Mouse (Mus musculus): ENCODE measurements at regions not wholly inside any gene's neighbourhood (a gene's known extent, or its start where the extent isn't known, plus 50 kb on each side); places are given as distances from the start of the nearest gene placed in this dataset.
"Not testable (repeated sequence)": the region's sequence is repeated elsewhere in the genome, so short reads cannot be mapped to it uniquely, and the experiment has no call there.

DNA sequence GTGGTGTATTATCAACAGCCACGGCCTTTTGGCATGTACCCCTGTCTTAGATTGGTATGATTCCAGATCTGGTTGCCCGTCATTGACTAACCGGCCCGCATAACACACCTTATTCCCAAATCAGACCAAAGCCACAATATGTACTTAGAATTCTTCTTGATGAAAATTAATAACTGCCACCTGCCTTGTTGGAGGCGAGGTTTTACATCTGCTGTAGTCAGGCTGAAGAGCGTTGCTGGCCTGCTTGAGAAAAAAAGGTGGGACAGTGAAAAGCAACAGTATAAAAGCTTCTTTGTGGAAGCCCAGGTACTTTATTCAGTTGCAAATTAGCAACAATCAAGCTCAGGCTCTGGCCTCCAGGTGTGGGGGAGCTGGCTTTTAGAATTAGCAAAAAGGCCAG, 223.6 kb upstream of the Car8 start:
- H3K4me1 ChIP-seq (replicated peaks); H3K27me3 ChIP-seq (ENCODE audit: insufficient read depth, poor library complexity, severe bottlenecking); H3K4me3 ChIP-seq; H3K36me3 ChIP-seq; DNase-seq (ENCODE audit: low spot score); H3K27ac ChIP-seq: not testable (repeated sequence)
- peaks cover 17% of the 10 kb centered on the region; the same call in 1 of the 2 replicates for H3K9me3 ChIP-seq
- WGBS, result 92% methylated on average over 6 of the region's 6 CpGs

DNA sequence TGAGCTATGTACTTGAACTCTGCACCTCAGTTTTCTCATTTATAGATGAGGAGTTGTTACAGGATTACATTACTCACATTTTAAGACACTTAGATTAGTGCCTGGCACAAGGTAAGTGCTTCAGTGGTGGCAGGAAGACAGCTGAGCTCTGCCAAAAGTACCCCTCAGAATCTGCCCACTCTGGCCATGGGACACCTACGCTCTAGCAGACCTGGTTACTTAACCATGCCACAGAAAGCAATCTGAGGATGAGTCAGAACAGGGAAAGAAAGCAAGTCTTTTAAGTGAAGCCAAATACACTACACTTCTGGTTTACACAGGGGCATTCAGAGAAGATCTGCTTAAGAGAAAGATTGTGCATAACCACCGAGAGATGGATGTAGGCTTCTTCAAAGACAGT, 215.5 kb upstream of the Car8 start:
- Histone ChIP-seq H3K4me3 (no peak overlapping the region), H3K27me3 (ENCODE audit: insufficient read depth, poor library complexity, severe bottlenecking) (no peaks in the 10 kb centered on the region), H3K36me3 (no peaks in the 10 kb centered on the region), H3K27ac (no peak overlapping the region), H3K9me3 (no peaks in the 10 kb centered on the region; the same call in 1 of the 2 replicates), H3K4me1 (replicated peaks) (no peaks in the 10 kb centered on the region)
- WGBS, result 85% methylated on average over 2 of the region's 2 CpGs
- DNase-seq (ENCODE audit: low spot score), result no peak

DNA sequence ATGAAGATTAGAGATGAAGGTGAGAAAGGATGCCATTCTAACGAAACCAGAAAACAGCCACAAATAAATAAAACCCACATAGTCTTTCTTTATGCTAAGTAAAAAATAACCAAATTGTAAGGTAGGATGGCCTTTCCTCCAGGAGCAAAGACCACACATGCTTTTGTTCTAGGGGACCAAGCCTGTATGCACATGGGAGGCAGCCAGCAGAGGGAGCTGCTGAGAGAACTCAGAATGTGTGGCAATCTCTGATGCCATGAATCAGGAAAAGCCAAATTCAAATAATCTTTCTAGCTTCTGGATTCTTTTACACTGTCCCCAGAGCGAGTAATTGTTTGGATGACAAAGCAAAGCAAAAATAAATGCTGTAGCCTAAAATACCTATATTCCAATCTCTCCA, 193.6 kb upstream of the Car8 start:
- WGBS, result 51% methylated on average over 2 of the region's 2 CpGs
- H3K9me3 ChIP-seq, result no peaks in the 10 kb centered on the region; the same call in 1 of the 2 replicates
- H3K27me3 ChIP-seq (ENCODE audit: insufficient read depth, poor library complexity, severe bottlenecking), result no peaks in the 10 kb centered on the region
- H3K4me1 ChIP-seq (replicated peaks), result peaks cover 15% of the 10 kb centered on the region
- H3K27ac ChIP-seq, result no peak overlapping the region
- DNase-seq (ENCODE audit: low spot score), result peak; percentile 54
- no peak overlapping the region for H3K4me3 ChIP-seq
- H3K36me3 ChIP-seq, result no peaks in the 10 kb centered on the region

DNA sequence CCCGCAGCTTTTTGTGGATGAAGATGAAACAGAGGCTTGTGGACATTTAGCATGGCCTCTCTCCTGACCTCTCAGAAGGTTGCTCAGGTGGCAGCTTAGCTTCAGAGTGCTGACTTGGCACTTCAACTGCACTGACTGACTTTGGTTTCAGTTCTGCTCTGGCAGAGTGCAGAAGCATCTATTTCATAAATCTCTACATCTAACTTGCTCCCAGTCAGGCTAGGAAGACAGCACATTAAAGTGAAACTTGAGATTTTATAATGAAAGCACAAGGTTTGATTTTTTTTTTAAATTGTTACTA, 192.1 kb upstream of the Car8 start:
- H3K9me3 ChIP-seq, result no peaks in the 10 kb centered on the region; the same call in 1 of the 2 replicates
- WGBS, result 20% methylated on average over 1 of the region's 1 CpGs

DNA sequence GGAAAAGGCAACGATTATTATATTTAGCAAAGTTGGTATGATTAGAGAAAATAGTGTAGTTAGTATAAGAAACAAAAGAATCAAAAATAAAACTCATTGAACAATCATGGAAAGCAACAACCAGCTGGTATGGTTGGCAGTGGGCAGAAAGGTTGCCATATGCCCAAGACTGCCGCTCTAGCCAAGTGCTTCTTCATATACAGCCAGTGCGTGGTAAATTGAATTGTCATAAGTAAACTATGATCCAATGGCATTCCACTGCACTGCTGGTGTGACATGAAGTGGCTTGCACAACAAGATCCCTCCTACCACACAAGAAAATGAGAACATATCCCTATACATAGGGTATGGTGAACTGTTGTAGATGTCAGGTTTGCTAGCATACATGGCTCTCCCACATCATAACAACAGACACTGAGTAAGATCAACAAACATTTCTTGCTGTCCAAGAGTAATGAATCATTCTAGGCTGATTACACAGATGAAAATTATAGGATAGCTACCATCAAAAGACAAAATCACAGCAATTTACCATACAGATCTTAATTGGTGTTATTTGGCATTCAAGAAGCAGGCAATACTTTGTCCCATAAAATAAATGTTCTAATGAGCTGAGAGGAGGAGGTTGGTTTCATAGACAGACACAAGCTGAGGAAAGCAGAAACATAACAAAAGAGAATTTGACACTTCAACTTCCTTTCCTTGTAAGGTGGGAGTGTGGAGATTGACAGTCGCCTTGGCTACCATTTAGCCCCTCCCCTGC, 191.6 kb upstream of the Car8 start:
- Histone ChIP-seq H3K9me3 (no peaks in the 10 kb centered on the region; the same call in 1 of the 2 replicates), H3K4me1 (replicated peaks) (peaks cover 15% of the 10 kb centered on the region), H3K27me3 (ENCODE audit: insufficient read depth, poor library complexity, severe bottlenecking) (no peaks in the 10 kb centered on the region), H3K4me3 (no peak overlapping the region), H3K27ac (no peak overlapping the region), H3K36me3 (no peaks in the 10 kb centered on the region)
- 83% methylated on average over 4 of the region's 4 CpGs for WGBS
- no peak for DNase-seq (ENCODE audit: low spot score)

More for the DNA sequence above, 192.1 kb upstream of the Car8 start:
- DNase-seq (ENCODE audit: low spot score), result no peak
- no peaks in the 10 kb centered on the region for H3K36me3 ChIP-seq
- H3K27ac ChIP-seq, result no peak overlapping the region
- H3K4me3 ChIP-seq, result no peak overlapping the region
- no peaks in the 10 kb centered on the region for H3K27me3 ChIP-seq (ENCODE audit: insufficient read depth, poor library complexity, severe bottlenecking)
- H3K4me1 ChIP-seq (replicated peaks), result peaks cover 15% of the 10 kb centered on the region

DNA sequence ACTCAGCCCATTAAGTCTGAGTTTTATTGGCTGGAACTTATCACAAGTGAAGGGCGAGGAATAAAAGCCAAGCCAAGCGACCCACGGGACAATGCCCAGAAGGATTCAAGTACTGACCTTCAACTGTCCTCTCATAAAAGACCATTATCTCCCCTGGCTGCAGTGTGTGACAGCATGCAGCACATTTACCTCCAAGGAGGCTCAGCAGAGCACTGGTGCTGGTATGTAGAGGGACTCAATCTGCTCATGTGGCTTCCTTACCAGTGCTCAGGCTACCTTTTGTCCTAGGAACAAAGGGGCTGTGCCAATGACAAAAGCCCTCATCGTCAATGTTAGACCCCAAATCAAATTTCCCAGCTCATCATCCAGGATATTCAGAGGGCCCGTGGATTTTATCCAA, 190.9 kb upstream of the Car8 start:
- H3K27me3 ChIP-seq (ENCODE audit: insufficient read depth, poor library complexity, severe bottlenecking), result no peaks in the 10 kb centered on the region
- 46% methylated on average over 5 of the region's 5 CpGs for WGBS
- no peak overlapping the region for H3K4me3 ChIP-seq
- H3K27ac ChIP-seq, result no peak overlapping the region
- no peaks in the 10 kb centered on the region for H3K36me3 ChIP-seq
- H3K9me3 ChIP-seq, result no peaks in the 10 kb centered on the region; the same call in 1 of the 2 replicates
- peaks cover 15% of the 10 kb centered on the region for H3K4me1 ChIP-seq (replicated peaks)
- no peak for DNase-seq (ENCODE audit: low spot score)

DNA sequence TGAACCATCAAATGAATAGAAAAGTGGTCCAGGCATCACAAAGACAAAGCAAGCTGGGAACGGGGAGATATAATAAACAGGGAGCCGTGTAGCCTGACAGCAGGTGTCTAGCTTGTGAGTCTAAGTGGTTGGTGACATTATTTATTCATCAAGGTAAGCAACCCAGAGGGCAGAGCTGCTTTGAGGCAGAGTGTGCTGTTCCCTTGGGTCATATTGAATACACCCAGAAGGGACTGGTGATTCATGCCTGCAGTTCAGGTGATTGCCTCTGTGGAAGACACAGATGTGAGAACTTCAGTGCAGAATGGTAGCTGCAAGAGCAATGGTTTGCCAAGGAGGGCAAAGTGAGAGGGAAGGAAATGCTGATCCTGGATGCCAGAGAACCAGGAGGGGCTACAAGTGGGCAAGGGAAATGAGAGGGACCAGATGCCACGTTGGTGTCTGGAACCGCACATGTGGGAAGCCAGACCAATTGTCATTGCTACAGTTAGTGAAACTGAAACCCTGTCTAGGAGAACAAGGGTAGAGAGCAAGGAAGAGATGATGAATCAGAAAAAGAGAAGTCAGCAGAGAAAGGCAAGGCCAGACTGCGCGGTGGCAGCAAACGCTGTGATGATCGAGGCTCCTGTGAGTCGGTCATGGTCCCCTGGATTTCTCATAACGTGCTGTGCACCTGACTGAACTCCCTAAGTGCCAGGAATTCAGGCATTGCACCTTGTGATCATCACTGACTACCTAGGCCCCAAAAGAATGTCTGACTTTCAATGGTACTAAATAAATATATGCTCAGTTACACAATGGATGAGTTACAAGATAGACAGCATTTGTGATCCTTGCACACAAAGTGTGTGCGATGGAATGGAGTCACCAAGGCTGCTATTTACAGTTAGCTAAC, 190.0 kb upstream of the Car8 start:
- no peak overlapping the region for H3K27ac ChIP-seq
- no peaks in the 10 kb centered on the region for H3K36me3 ChIP-seq
- H3K4me1 ChIP-seq (replicated peaks), result peaks cover 15% of the 10 kb centered on the region
- no peaks in the 10 kb centered on the region for H3K27me3 ChIP-seq (ENCODE audit: insufficient read depth, poor library complexity, severe bottlenecking)
- H3K4me3 ChIP-seq, result no peak overlapping the region
- 88% methylated on average over 11 of the region's 11 CpGs for whole genome bisulfite sequencing
- H3K9me3 ChIP-seq, result no peaks in the 10 kb centered on the region
- DNase-seq (ENCODE audit: low spot score), result no peak

DNA sequence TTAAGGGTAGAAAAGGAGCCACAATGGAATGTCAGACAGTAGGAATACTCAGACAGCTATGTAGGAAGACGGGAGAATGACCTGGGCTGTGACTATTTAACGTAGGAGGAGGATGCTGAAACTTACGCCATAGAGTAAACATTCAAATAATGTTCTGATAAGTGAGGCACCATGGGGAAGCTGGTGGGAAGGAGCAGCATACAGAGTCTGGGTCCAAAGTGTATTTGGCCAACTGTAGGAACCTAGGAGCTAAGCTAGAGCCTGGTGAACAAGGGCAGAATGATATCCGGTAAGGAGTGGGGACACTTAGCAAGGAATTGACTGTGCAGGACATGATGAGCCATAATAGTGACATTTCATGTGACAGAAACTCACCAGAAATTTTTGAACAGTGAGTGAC, 189.0 kb upstream of the Car8 start:
- Histone ChIP-seq H3K9me3 (no peaks in the 10 kb centered on the region), H3K27ac (no peak overlapping the region), H3K4me1 (replicated peaks) (peaks cover 15% of the 10 kb centered on the region), H3K27me3 (ENCODE audit: insufficient read depth, poor library complexity, severe bottlenecking) (no peaks in the 10 kb centered on the region), H3K36me3 (no peaks in the 10 kb centered on the region), H3K4me3 (no peak overlapping the region)
- DNase-seq (ENCODE audit: low spot score), result no peak
- 86% methylated on average over 4 of the region's 4 CpGs for WGBS

DNA sequence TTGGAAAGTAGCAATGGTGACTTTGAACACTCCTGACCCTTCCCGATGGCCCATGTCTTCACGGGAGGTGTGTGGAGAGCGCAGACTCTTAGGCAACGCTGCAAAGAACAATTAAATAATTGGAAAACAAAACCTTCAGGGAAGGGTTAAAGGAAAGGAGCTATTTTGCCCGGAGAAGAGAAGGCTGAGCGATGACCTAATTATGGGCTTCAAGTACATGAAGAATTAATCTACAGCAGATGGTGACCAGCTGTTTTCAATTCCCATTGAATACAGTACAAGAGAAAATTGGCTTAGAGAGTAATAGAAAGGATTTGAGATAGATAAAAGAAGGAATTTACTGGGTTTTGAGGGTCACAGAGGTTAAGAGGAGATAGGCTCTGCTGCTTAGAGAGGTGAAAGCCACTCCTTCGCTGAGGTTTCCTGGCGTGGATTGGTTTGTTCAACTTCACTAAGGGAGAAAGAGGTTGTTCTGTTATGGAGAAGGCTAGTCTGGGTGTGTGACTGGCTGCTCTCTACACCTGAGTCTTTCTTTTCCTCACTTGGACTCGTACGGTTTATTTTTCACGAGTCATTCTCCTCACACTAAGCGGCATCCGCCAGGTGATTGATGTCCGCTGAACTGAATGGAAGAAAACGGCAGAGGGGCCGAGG, 184.7 kb upstream of the Car8 start:
- no peak overlapping the region for H3K27ac ChIP-seq
- H3K4me1 ChIP-seq (replicated peaks), result peaks cover 5% of the 10 kb centered on the region
- no peaks in the 10 kb centered on the region for H3K9me3 ChIP-seq
- no peak for DNase-seq (ENCODE audit: low spot score)
- WGBS, result 76% methylated on average over 16 of the region's 16 CpGs
- no peaks in the 10 kb centered on the region for H3K36me3 ChIP-seq
- no peaks in the 10 kb centered on the region for H3K27me3 ChIP-seq (ENCODE audit: insufficient read depth, poor library complexity, severe bottlenecking)
- H3K4me3 ChIP-seq, result no peak overlapping the region

DNA sequence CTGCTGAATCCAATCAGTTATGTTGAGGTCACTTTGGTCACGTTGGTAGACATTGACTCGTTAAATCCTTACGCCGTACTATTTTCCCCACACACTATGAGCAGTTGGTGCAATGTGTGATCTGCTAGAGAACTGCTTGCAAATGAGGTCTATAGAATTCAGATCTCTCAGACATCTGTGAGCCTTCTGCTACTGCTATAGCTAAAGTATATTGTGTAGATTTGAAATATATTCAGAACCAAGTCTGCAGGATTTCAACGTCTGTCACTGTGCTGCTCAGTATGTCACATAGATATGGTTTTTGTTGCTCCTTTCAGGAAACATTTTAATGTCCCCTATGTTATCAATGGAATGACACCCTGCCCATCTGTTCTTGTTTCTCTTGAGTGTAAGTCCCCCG, 182.4 kb upstream of the Car8 start:
- Histone ChIP-seq H3K4me1 (replicated peaks) (peaks cover 13% of the 10 kb centered on the region), H3K27me3 (ENCODE audit: insufficient read depth, poor library complexity, severe bottlenecking) (no peaks in the 10 kb centered on the region), H3K4me3 (no peak overlapping the region), H3K9me3 (no peaks in the 10 kb centered on the region), H3K36me3 (no peaks in the 10 kb centered on the region), H3K27ac (no peak overlapping the region)
- WGBS, result 94% methylated on average over 6 of the region's 6 CpGs
- DNase-seq (ENCODE audit: low spot score), result no peak

DNA sequence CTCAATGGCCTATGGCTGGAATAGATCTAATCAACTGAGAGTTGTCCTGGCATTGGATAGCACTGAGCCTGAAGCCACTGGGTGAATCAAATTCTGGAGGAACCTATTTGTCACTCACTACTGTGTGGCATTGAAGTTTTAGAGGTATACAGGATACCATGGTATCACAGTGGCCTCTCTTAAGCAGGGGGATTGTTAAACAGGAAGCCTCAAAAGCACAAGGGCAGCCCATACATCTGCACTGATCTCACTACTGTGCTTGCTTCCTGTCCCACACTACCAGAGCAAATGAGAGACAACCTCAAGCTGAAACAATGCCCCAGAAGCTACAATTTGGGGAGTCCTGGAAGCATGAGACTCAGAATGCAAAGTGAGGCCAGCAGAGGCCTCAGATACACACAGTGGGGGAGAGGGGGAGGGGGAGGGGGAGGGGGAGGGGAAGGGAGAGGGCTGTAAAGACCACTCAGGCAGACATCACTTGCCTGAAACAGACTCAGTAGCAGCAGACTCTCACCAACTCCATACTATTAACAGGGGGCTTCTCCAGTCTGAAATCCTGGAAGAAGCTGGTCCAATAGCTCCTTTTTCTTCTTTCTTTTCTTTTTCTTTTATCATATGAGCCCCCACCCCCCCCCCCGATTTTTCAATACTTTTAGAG, 179.7 kb upstream of the Car8 start:
- Histone ChIP-seq H3K9me3 (no peaks in the 10 kb centered on the region), H3K36me3 (no peaks in the 10 kb centered on the region), H3K4me3 (no peak overlapping the region), H3K4me1 (replicated peaks) (peaks cover 13% of the 10 kb centered on the region), H3K27ac (peak overlapping the region; percentile 13; the same call in 1 of the 2 replicates), H3K27me3 (ENCODE audit: insufficient read depth, poor library complexity, severe bottlenecking) (no peaks in the 10 kb centered on the region)
- DNase-seq (ENCODE audit: low spot score), result no peak
- 33% methylated on average over 1 of the region's 1 CpGs for WGBS

DNA sequence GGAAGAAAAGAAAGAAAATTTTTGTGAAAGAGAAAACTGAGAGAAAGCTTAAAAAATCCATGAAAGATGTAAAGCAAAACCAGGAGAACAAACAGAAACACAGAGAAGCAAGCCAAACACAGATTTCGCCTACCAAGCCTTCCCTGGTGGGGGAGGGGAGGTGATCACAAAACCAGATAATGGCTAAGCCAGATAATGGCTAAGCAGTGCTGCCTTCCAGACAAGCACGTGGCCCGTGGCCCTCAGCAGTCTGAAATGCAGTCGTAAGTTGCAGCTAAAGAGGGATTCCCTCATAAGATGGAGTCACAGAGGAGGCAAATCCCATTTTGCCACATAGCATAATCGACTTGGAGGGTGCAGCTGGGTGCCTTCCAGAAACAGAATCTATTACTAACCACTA, 179.0 kb upstream of the Car8 start:
- Histone ChIP-seq H3K36me3 (no peaks in the 10 kb centered on the region), H3K4me3 (no peak overlapping the region), H3K27me3 (ENCODE audit: insufficient read depth, poor library complexity, severe bottlenecking) (no peaks in the 10 kb centered on the region), H3K9me3 (no peaks in the 10 kb centered on the region), H3K4me1 (replicated peaks) (peaks cover 13% of the 10 kb centered on the region), H3K27ac (peak overlapping the region; percentile 13; the same call in 1 of the 2 replicates)
- 44% methylated on average over 5 of the region's 5 CpGs for WGBS
- no peak for DNase-seq (ENCODE audit: low spot score)
